Mouse (Mus musculus): Measurements from ENCODE around the gene Nudcd3. TPM values are rescaled to one million over a fixed set of nuclear protein-coding genes. Genes with fewer than 3 reads are reported as not detected.

Gene Nudcd3
- polyA plus RNA-seq, 1 experiment from 2014 or later: 28.9 TPM

DNA sequence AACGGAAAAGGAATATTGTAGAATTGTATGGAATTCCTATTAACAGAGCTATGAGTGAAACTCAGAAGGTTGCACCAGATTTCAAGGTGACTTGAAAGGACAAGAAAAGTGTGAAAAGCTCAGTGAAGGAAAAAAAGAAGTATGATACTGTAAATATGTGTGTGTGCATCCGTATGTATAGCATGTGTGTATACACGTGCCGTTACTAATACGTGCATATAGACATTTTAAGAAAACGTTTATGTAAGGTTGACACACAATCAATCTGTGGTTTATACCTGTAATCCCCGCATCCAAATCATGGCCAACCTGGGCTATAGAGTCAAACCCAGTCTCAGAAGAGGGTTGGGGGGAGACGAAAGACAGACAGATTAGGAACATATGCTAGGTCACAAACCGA is 355 bp upstream of the Nudcd3 start:
- peak overlapping the region; percentile 88 for H3K9ac ChIP-seq
- H3K27me3 ChIP-seq: no peaks in the 10 kb centered on the region
- ATAC-seq (replicated peaks; ENCODE audit: insufficient number of reproducible peaks, insufficient read depth, low FRiP score, low read depth): no peak
- H3K36me3 ChIP-seq: no peaks in the 10 kb centered on the region
- peaks cover 18% of the 10 kb centered on the region for H3K4me1 ChIP-seq (replicated peaks)
- 24% methylated on average over 9 of the region's 9 CpGs for WGBS
- no peaks in the 10 kb centered on the region for H3K9me3 ChIP-seq (replicated peaks)
- H3K27ac ChIP-seq: peak overlapping the region; percentile 96
- peak overlapping the region; percentile 90 for H3K4me3 ChIP-seq
- H3K4me2 ChIP-seq: peak overlapping the region; percentile 91

GRCm38 (mm10) chr11:6199410-6200086 is 667 bp downstream of the Nudcd3 start, which contains the start of gene A730071L15Rik:
A730071L15Rik (plus strand) TSS chr11:6200029.
- H3K27ac ChIP-seq: peak within 1 kb of the TSS; percentile 96
- ATAC-seq (replicated peaks; ENCODE audit: insufficient number of reproducible peaks, insufficient read depth, low FRiP score, low read depth): peak; percentile 64
- no peaks in the 10 kb centered on the region for H3K27me3 ChIP-seq
- H3K4me3 ChIP-seq: peak within 1 kb of the TSS; percentile 90
- H3K36me3 ChIP-seq: no peaks in the 10 kb centered on the region
- peaks cover 18% of the 10 kb centered on the region for H3K4me1 ChIP-seq (replicated peaks)
- H3K4me2 ChIP-seq: peak within 1 kb of the TSS; percentile 91
- under 1% methylated on average over 35 of the region's 35 CpGs for WGBS
- H3K9ac ChIP-seq: peak within 1 kb of the TSS; percentile 88
- no peaks in the 10 kb centered on the region for H3K9me3 ChIP-seq (replicated peaks)

DNA sequence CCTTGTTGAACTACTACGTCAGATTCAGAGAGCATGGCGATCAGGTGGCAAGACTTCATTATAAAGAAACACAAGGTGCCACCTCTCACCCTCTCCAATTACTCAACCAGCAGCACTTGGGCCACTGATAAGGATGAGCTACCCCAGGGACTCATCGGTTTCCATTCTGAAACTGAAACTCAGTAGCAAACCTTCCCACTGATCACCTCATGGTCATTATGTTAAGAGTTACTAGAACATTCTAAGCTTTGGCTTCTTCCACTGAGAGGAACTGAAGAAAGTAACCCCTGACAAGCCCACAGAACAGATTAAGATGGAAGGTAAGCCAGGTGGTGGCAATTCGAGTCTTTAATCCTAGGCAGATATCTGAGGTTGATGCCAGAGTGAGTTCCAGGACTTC is 1.8 kb downstream of the Nudcd3 start:
- Histone ChIP-seq H3K4me1 (replicated peaks) (peaks cover 18% of the 10 kb centered on the region), H3K36me3 (no peaks in the 10 kb centered on the region), H3K9ac (no peak overlapping the region), H3K9me3 (replicated peaks) (no peaks in the 10 kb centered on the region), H3K4me3 (peak overlapping the region; percentile 90; the same call in 1 of the 2 replicates), H3K27me3 (no peaks in the 10 kb centered on the region), H3K27ac (no peak overlapping the region), H3K4me2 (peak overlapping the region; percentile 91)
- no peak for ATAC-seq (replicated peaks; ENCODE audit: insufficient number of reproducible peaks, insufficient read depth, low FRiP score, low read depth)
- 80% methylated on average over 4 of the region's 4 CpGs for WGBS

- Histone ChIP-seq H3K4me1 (replicated peaks) (peaks cover 18% of the 10 kb centered on the region), H3K27me3 (no peaks in the 10 kb centered on the region), H3K4me3 (no peak overlapping the region), H3K27ac (no peak overlapping the region), H3K9me3 (replicated peaks) (no peaks in the 10 kb centered on the region), H3K9ac (no peak overlapping the region), H3K36me3 (peaks cover 7% of the 10 kb centered on the region; the same call in 1 of the 2 replicates), H3K4me2 (no peak overlapping the region)
- ATAC-seq (replicated peaks; ENCODE audit: insufficient number of reproducible peaks, insufficient read depth, low FRiP score, low read depth): no peak
- 82% methylated on average over 8 of the region's 8 CpGs for WGBS
These were observed 3.4 kb downstream of the Nudcd3 start for GRCm38 (mm10) chr11:6196780-6197179.

- H3K4me3 ChIP-seq: no peak overlapping the region
- H3K4me1 ChIP-seq (replicated peaks): peaks cover 24% of the 10 kb centered on the region
- no peak overlapping the region for H3K9ac ChIP-seq
- peak; percentile 60; the same call in 1 of the 2 replicates for ATAC-seq (replicated peaks; ENCODE audit: insufficient number of reproducible peaks, insufficient read depth, low FRiP score, low read depth)
- H3K27ac ChIP-seq: peak overlapping the region; percentile 44; the same call in 1 of the 2 replicates
- H3K9me3 ChIP-seq (replicated peaks): no peaks in the 10 kb centered on the region
- WGBS: 1% methylated on average over 2 of the region's 2 CpGs
- H3K36me3 ChIP-seq: peaks cover 15% of the 10 kb centered on the region
- H3K27me3 ChIP-seq: no peaks in the 10 kb centered on the region
- no peak overlapping the region for H3K4me2 ChIP-seq
These were observed 12.3 kb downstream of the Nudcd3 start for GRCm38 (mm10) chr11:6187878-6188277.

- Histone ChIP-seq H3K4me1 (replicated peaks) (peaks cover 24% of the 10 kb centered on the region), H3K27ac (no peak overlapping the region)
- ATAC-seq (replicated peaks; ENCODE audit: insufficient number of reproducible peaks, insufficient read depth, low FRiP score, low read depth): no peak
These were observed 12.8 kb downstream of the Nudcd3 start for GRCm38 (mm10) chr11:6187399-6187798.

DNA sequence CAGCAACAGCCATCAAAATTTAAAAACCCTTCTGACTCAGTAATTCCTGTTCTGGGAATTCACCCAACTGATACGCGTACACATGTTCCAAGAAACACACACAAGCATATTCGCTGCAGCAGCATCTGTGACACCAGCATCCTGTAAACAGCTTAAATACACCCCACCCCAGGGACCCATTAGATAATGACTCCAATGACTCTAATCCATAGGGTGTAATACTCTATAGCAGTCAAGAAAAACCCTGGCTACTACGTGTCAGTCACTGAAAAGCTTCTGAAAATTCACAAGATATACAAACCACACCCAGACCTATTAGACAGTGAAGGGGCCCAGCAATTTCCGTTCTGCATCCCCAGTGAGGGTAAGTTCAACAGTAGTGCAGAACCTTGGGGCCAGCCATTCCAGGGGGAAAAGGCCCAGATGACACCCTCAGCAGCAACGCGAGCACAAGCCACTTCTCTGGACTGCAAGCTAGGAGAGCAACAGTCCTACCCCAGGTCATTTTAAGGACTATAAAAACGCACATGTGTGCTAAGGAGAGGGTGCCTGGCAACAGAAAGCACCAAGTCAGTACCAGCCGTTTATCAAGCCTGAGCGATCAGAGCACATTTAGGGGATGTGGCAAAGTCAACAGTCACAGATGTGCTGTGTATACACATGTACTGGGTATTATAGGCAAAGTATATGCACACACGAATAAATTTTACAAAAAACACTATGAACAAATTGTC is 15.8 kb downstream of the Nudcd3 start:
- H3K27me3 ChIP-seq: no peaks in the 10 kb centered on the region
- H3K27ac ChIP-seq: 0 out of 2 replicates have a peak overlapping the region, but pooled peaks have one; percentile 19
- H3K9me3 ChIP-seq (replicated peaks): no peaks in the 10 kb centered on the region
- ATAC-seq (replicated peaks; ENCODE audit: insufficient number of reproducible peaks, insufficient read depth, low FRiP score, low read depth): no peak
- WGBS: 56% methylated on average over 11 of the region's 11 CpGs
- H3K4me3 ChIP-seq: no peak overlapping the region
- no peak overlapping the region for H3K4me2 ChIP-seq
- 0 out of 2 replicates have a peak, but pooled peaks cover under 1% of the 10 kb centered on the region for H3K36me3 ChIP-seq
- H3K9ac ChIP-seq: no peak overlapping the region
- H3K4me1 ChIP-seq (replicated peaks): peaks cover 39% of the 10 kb centered on the region

More at GRCm38 (mm10) chr11:6187399-6187798, 12.8 kb downstream of the Nudcd3 start:
- Histone ChIP-seq H3K36me3 (peaks cover 14% of the 10 kb centered on the region), H3K4me3 (no peak overlapping the region), H3K9ac (no peak overlapping the region), H3K9me3 (replicated peaks) (no peaks in the 10 kb centered on the region), H3K4me2 (no peak overlapping the region), H3K27me3 (no peaks in the 10 kb centered on the region)
- 73% methylated on average over 3 of the region's 3 CpGs for WGBS

DNA sequence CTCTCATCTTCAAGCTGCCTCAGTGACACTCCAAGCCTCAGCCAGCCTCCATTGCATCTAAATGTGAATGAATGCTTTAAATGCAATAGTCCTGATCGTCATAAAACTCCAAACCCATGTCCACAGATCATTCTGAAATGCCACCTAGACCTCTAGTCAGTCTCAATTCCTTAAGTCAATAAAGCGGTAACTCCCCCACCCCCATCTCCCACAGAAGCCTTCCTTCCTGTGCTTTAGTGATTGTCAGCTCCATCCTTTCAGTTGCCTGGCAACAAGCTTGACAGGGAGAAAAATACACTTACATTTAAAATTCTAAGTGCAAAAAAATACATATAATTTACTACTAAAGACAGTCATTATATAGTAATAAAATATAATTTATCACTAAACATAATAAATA is 17.0 kb downstream of the Nudcd3 start:
- peaks cover 47% of the 10 kb centered on the region for H3K4me1 ChIP-seq (replicated peaks)
- H3K36me3 ChIP-seq: no peaks in the 10 kb centered on the region
- H3K9me3 ChIP-seq (replicated peaks): no peaks in the 10 kb centered on the region
- no peak overlapping the region for H3K9ac ChIP-seq
- no peak overlapping the region for H3K27ac ChIP-seq
- H3K27me3 ChIP-seq: no peaks in the 10 kb centered on the region
- no peak for ATAC-seq (replicated peaks; ENCODE audit: insufficient number of reproducible peaks, insufficient read depth, low FRiP score, low read depth)
- H3K4me3 ChIP-seq: no peak overlapping the region
- no peak overlapping the region for H3K4me2 ChIP-seq
- 69% methylated on average over 2 of the region's 2 CpGs for WGBS

DNA sequence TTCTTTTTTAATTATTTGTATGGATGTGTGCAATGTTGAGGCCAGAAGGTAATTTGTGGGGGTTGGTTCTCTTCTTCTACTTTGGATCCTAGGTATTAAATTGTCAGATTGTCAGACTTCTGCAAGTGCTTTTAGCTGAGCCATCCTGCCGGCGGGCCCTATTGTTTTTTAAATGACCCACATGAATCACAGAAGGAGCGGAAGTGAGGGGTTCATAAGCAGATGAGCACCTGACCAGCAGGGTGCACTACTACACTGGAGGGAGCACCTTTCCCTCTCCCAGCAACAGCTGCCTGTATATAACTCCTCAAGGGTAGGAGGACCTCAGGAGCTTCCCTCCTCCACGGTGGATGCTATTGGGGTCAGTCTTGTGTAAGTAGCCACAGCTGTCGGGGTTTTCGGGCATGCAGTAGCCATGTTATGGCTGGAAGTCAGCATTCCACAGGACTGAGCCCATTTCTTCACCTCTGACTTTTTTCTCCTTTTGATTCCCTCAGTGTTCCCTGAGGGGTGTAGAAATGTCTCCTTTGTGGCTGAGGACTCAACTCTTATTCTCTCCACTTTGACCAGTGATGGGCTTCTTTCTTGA is 19.3 kb downstream of the Nudcd3 start:
- ATAC-seq (replicated peaks; ENCODE audit: insufficient number of reproducible peaks, insufficient read depth, low FRiP score, low read depth): no peak
- 63% methylated on average over 6 of the region's 6 CpGs for WGBS
- Histone ChIP-seq H3K4me2 (no peak overlapping the region), H3K4me3 (no peak overlapping the region), H3K9me3 (replicated peaks) (no peaks in the 10 kb centered on the region), H3K27me3 (no peaks in the 10 kb centered on the region), H3K9ac (no peak overlapping the region), H3K36me3 (no peaks in the 10 kb centered on the region), H3K4me1 (replicated peaks) (peaks cover 45% of the 10 kb centered on the region), H3K27ac (no peak overlapping the region)

DNA sequence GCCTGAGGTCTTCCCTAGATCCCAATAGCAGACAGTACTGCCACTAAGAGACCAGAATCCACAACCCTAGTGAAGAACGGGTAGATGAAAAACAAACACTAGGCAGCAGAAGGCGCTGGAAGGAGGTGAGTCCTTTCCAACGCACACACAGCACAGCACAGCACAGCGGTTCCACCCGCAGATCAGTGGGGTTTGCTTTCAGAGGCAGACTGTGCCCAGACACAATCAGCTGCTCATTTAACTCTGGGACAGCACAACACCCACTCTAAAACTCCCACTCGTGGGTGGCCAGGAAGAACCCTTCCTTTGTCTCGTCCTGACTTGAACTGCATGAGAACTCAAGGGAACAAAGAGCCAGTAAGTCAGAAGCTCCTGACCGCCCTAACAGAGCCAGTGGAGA is 21.0 kb downstream of the Nudcd3 start:
- ATAC-seq (replicated peaks; ENCODE audit: insufficient number of reproducible peaks, insufficient read depth, low FRiP score, low read depth): no peak
- peaks cover 57% of the 10 kb centered on the region for H3K4me1 ChIP-seq (replicated peaks)
- H3K9ac ChIP-seq: no peak overlapping the region
- H3K9me3 ChIP-seq (replicated peaks): no peaks in the 10 kb centered on the region
- no peaks in the 10 kb centered on the region for H3K36me3 ChIP-seq
- peak overlapping the region; percentile 64 for H3K27ac ChIP-seq
- no peaks in the 10 kb centered on the region for H3K27me3 ChIP-seq
- no peak overlapping the region for H3K4me3 ChIP-seq
- WGBS: 28% methylated on average over 8 of the region's 8 CpGs
- H3K4me2 ChIP-seq: no peak overlapping the region

- Histone ChIP-seq H3K27ac (peak overlapping the region; percentile 64), H3K4me1 (replicated peaks) (peaks cover 57% of the 10 kb centered on the region)
These were observed 21.5 kb downstream of the Nudcd3 start for GRCm38 (mm10) chr11:6178673-6179166.

More at GRCm38 (mm10) chr11:6178673-6179166, 21.5 kb downstream of the Nudcd3 start:
- H3K4me2 ChIP-seq: no peak overlapping the region
- 0 out of 2 replicates have a peak, but pooled peaks have one; percentile 16 for ATAC-seq (replicated peaks; ENCODE audit: insufficient number of reproducible peaks, insufficient read depth, low FRiP score, low read depth)
- WGBS: 42% methylated on average over 2 of the region's 2 CpGs
- no peaks in the 10 kb centered on the region for H3K36me3 ChIP-seq
- H3K9me3 ChIP-seq (replicated peaks): no peaks in the 10 kb centered on the region
- no peaks in the 10 kb centered on the region for H3K27me3 ChIP-seq
- no peak overlapping the region for H3K9ac ChIP-seq
- no peak overlapping the region for H3K4me3 ChIP-seq
